Mouse (Mus musculus) midbrain, embryonic 15.5 days (tissue): ENCODE measurements around the gene Mcf2l. TPM values are rescaled to one million over a fixed set of nuclear protein-coding genes. Genes with fewer than 3 reads are reported as not detected.

ENCODE experiments used
- ATAC-seq: fragments of 200-750 bp; cut with Nextera tagmentation; replicated peaks from 2 replicates; pipeline ENCODE4 v1.8.0; 2017; ENCODE audit warnings: moderate TSS enrichment
- H3K27ac ChIP-seq: fragments of 300-500 bp; sonication (generic); 2 replicates; pipeline ENCODE4 v1.5.1; 2015; ENCODE audit warnings: mild to moderate bottlenecking, inconsistent platforms
- H3K27me3 ChIP-seq: fragments of 300-500 bp; sonication (generic); replicated peaks from 2 replicates; pipeline ENCODE4 v1.6.1; 2015; ENCODE audit warnings: inconsistent platforms
- H3K36me3 ChIP-seq: fragments of 300-500 bp; sonication (generic); replicated peaks from 2 replicates; pipeline ENCODE4 v1.6.1; 2015; ENCODE audit warnings: inconsistent platforms
- H3K4me1 ChIP-seq: fragments of 300-500 bp; sonication (generic); 2 replicates; pipeline ENCODE4 v1.6.1; 2015; ENCODE audit warnings: inconsistent platforms
- H3K4me2 ChIP-seq: fragments of 300-500 bp; sonication (generic); 2 replicates; pipeline ENCODE4 v1.6.1; 2015; ENCODE audit warnings: inconsistent platforms, mild to moderate bottlenecking, moderate library complexity
- H3K4me3 ChIP-seq: fragments of 300-500 bp; sonication (generic); 2 replicates; pipeline ENCODE4 v1.5.1; 2015; ENCODE audit warnings: mild to moderate bottlenecking, inconsistent platforms
- H3K9ac ChIP-seq: fragments of 300-500 bp; sonication (generic); 2 replicates; pipeline ENCODE4 v1.6.1; 2015; ENCODE audit warnings: mild to moderate bottlenecking, inconsistent platforms
- H3K9me3 ChIP-seq: fragments of 300-500 bp; sonication (generic); 2 replicates; pipeline ENCODE4 v1.6.1; 2016; ENCODE audit warnings: inconsistent platforms
- WGBS: fragments of 180-500 bp; shearing (Covaris S2); methylation state at CpG from one replicate; pipeline ENCODE4 v1.1.7; 2015; ENCODE audit warnings: mixed read lengths; 5-methylcytosine and 5-hydroxymethylcytosine counted together
- polyA plus RNA-seq: library from polyadenylated mRNA; unstranded; fragments of >200 nt; fragmentation: Nextera tagmentation; extraction: Ambion mirVana; gene quantifications from 2 replicates; pipeline ENCODE4 v1.2.1, GENCODE M21; 2015

The Mcf2l gene
- polyA plus RNA-seq, 1 experiment from 2014 or later, result 189 TPM

DNA sequence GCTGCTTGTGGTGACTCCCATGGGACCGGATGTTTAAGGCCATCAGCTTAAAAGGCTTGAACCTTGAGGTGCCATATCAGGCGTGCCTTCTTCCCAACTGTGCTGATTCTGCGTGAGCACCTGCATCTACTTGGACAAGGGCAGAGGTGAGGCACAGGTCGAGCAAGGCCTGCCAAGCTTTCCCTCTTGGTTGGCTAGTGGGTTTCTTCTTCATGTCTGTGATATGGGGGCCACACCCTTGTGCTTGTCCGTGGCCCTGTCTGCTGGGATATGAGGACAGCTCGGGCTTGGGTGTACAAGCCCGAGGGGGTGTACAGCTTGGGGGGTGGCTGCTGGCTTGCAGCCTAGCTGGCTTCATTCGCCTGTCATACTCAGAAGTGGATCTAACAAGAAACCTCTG lies 51.4 kb downstream of the Mcf2l start:
- no peaks in the 10 kb centered on the region for H3K36me3 ChIP-seq
- WGBS, result 88% methylated on average over 8 of the region's 8 CpGs
- no peak for ATAC-seq
- no peak overlapping the region for H3K4me2 ChIP-seq
- peaks cover 20% of the 10 kb centered on the region; the same call in 1 of the 2 replicates for H3K4me1 ChIP-seq
- no peaks in the 10 kb centered on the region for H3K9me3 ChIP-seq
- no peak overlapping the region for H3K9ac ChIP-seq
- H3K4me3 ChIP-seq, result no peak overlapping the region
- no peaks in the 10 kb centered on the region for H3K27me3 ChIP-seq
- no peak overlapping the region for H3K27ac ChIP-seq

DNA sequence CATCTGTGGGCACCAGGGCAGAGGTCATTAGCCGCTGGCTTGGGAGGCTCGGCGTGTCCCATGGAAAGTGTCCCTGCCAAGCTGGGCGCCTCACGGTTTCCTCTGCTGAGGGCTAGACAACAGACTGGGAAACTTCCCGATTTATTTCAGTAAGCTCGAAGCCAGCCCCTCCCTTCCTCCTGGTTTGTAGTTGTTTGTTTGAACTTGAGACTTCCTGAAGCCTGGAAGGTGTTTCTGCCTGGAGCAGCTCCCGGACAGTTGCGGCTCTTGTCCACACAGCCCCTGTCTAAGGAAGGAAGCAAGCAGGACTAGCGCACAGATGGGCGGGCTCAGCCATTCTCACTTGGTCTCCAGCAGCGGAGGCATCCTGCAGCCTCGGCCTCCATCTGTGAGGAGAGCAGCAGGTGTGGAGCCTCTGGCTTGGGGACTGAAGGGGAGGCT lies 52.4 kb downstream of the Mcf2l start:
- H3K4me2 ChIP-seq, result no peak overlapping the region
- H3K4me1 ChIP-seq, result peaks cover 20% of the 10 kb centered on the region; the same call in 1 of the 2 replicates
- no peak overlapping the region for H3K27ac ChIP-seq
- no peak overlapping the region for H3K4me3 ChIP-seq
- no peaks in the 10 kb centered on the region for H3K9me3 ChIP-seq
- no peaks in the 10 kb centered on the region for H3K27me3 ChIP-seq
- no peak overlapping the region for H3K9ac ChIP-seq
- ATAC-seq, result no peak
- 65% methylated on average over 13 of the region's 13 CpGs for WGBS
- H3K36me3 ChIP-seq, result no peaks in the 10 kb centered on the region

DNA sequence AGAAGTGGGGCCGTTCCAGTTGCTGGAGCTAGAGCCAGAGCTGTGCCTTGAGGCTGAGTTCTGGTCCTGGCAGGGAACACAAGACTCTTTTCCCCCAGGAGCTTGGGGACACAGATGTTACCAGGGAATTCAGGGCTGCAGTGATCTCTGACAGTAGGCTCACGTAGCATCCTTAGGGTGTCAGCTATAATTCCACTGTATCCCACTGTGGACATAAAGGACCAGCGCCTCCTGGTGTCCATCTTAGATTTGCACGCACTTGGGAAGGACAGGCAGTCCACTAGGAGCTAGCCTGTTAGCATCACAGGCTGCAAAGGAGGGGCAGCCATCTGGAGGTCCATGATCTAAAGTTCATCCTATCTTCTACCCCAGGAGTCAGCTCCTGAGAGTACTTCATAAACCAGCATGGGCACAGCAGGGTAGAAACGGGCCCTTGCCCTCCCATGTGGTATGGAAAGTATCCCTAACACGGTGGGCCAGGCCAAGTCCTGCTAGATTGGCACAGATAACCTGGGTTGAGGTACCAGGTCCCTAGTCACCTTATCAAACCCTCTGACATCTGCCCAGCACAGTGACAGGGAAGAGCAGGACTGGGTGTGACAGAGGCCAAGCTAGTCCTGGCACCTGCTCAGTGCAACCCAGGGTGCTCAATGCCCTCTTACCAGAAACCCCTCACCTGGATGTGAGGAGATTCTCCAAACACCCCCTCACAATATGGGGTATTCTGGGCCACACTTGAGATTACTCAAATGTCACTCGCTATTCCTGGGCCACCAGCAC lies 53.8 kb downstream of the Mcf2l start:
- H3K4me3 ChIP-seq, result no peak overlapping the region
- no peaks in the 10 kb centered on the region for H3K36me3 ChIP-seq

DNA sequence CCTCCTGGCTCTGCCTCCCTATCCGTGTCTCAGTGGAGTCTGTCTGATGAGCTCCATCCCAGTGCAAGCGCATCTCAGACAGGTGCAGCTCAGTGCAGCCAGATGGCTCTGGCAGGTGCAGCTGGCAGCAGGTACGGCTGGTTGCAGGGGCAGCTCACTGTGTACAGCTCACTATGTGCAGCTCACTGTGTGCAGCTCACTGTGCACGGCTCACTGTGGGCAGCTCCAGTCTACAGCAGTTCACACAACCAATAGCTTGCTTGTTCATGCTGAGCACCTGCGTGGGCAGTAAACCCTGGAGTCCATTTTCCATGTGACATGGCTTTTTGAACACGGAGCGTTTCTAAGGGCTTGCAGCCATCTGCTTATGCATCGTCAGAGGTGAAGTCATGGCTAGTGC lies 54.4 kb downstream of the Mcf2l start:
- Histone ChIP-seq H3K4me2 (peak overlapping the region; percentile 11; the same call in 1 of the 2 replicates), H3K9ac (no peak overlapping the region), H3K36me3 (no peaks in the 10 kb centered on the region), H3K27me3 (no peaks in the 10 kb centered on the region), H3K9me3 (no peaks in the 10 kb centered on the region), H3K4me1 (peaks cover 14% of the 10 kb centered on the region; the same call in 1 of the 2 replicates), H3K4me3 (no peak overlapping the region), H3K27ac (no peak overlapping the region)
- no peak for ATAC-seq
- WGBS, result 86% methylated on average over 8 of the region's 8 CpGs

More for the DNA sequence above, 53.8 kb downstream of the Mcf2l start:
- Histone ChIP-seq H3K4me1 (peaks cover 20% of the 10 kb centered on the region; the same call in 1 of the 2 replicates), H3K4me2 (peak overlapping the region; percentile 11; the same call in 1 of the 2 replicates), H3K27ac (peak overlapping the region; percentile 4; the same call in 1 of the 2 replicates), H3K27me3 (no peaks in the 10 kb centered on the region), H3K9ac (no peak overlapping the region), H3K9me3 (no peaks in the 10 kb centered on the region)
- no peak for ATAC-seq
- 58% methylated on average over 7 of the region's 7 CpGs for WGBS

DNA sequence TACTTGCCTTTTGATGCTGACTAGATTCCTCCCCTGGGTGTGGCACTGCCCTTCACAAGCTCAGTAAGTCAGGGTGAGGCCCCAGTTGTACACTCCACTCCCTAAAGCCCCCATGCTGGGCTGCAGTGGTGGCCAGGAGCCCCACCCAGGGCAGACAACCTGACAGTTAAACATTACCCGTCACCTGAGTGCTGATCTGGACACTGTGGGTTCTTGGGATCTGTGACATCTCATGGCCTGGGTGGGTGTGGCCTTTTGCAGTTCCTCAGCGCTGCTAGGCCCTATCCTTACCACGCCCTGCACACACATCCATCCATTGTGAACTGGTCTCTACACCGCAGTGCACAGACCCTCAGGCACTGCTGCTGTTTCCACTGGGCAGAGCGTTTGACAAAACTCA lies 55.3 kb downstream of the Mcf2l start:
- WGBS, result 92% methylated on average over 5 of the region's 5 CpGs
- Histone ChIP-seq H3K4me3 (no peak overlapping the region), H3K27me3 (no peaks in the 10 kb centered on the region), H3K9ac (no peak overlapping the region), H3K36me3 (no peaks in the 10 kb centered on the region), H3K9me3 (no peaks in the 10 kb centered on the region), H3K4me1 (peaks cover 18% of the 10 kb centered on the region; the same call in 1 of the 2 replicates), H3K4me2 (no peak overlapping the region), H3K27ac (peak overlapping the region; percentile 17; the same call in 1 of the 2 replicates)
- 0 out of 2 replicates have a peak, but pooled peaks have one; percentile 15 for ATAC-seq

DNA sequence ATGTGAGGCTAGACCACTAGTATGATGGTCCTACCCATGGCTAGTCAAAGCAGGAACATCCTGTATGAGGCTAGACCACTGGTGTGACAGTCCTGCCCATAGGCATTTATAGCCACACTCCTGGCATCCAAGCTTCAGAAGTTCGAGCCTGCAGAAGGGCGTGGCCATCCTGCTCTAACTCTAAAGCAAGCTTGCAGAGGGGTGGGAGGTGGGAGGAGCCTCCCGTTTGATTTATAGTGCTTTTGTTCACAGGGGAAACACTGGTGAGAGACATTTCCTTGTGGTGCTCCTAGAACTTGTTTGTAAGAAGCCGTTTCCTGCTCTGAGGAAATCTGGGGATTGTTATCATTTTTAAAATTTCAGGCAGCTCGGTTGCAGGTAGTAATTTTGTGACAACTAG lies 56.7 kb downstream of the Mcf2l start:
- Histone ChIP-seq H3K9ac (no peak overlapping the region), H3K27ac (no peak overlapping the region), H3K4me3 (no peak overlapping the region), H3K27me3 (no peaks in the 10 kb centered on the region), H3K36me3 (no peaks in the 10 kb centered on the region), H3K4me2 (no peak overlapping the region), H3K4me1 (peaks cover 21% of the 10 kb centered on the region; the same call in 1 of the 2 replicates), H3K9me3 (no peaks in the 10 kb centered on the region)
- no peak for ATAC-seq
- WGBS, result 54% methylated on average over 5 of the region's 5 CpGs

DNA sequence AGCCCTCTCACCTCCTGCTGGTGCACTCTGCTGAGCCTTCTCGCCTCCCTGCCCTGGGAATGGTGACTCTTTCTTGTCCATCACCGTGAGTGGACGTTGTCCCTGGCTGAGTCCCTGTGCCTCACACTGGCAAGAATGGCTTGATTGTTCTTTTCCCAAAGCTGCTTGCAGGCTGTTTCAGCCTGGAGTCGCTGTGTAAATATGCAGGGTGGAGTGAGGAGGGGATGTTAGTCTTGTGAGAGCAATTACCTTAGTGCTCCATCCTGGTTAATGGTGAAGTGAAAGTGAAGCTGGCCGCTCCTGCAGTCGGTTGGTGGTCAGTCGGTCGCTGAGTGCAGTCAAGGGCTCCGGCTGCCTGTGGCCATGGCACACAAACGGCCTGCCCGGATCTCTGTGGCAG lies 57.8 kb downstream of the Mcf2l start:
- ATAC-seq, result no peak
- H3K4me1 ChIP-seq, result peaks cover 19% of the 10 kb centered on the region; the same call in 1 of the 2 replicates
- WGBS, result 62% methylated on average over 11 of the region's 11 CpGs
- no peak overlapping the region for H3K4me2 ChIP-seq
- no peaks in the 10 kb centered on the region for H3K9me3 ChIP-seq
- no peak overlapping the region for H3K9ac ChIP-seq
- no peak overlapping the region for H3K27ac ChIP-seq
- H3K4me3 ChIP-seq, result no peak overlapping the region
- H3K27me3 ChIP-seq, result no peaks in the 10 kb centered on the region
- H3K36me3 ChIP-seq, result no peaks in the 10 kb centered on the region

DNA sequence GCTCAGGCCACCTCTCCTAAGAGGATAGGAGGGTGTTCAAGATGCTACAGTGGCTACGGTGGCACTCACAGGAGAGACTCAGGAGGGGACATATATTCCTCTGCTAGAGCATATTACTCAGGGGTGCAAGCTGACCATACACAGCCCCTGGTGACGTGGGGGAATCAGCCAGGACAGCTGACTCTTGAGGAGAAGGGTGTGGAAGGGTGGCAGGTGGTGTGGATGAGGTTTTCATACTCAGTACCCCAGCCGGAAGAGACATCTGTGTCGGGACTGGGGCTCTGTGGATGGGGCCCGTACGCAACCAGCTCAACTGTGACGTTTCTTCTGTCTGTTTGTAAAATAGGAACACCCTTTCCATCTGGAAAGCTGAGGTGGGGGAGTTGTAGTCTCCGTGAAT lies 58.9 kb downstream of the Mcf2l start:
- no peaks in the 10 kb centered on the region for H3K36me3 ChIP-seq
- no peak overlapping the region for H3K4me3 ChIP-seq
- peaks cover 15% of the 10 kb centered on the region; the same call in 1 of the 2 replicates for H3K4me1 ChIP-seq
- 91% methylated on average over 8 of the region's 8 CpGs for WGBS
- no peak overlapping the region for H3K27ac ChIP-seq
- no peak overlapping the region for H3K9ac ChIP-seq
- ATAC-seq, result no peak
- H3K27me3 ChIP-seq, result no peaks in the 10 kb centered on the region
- H3K4me2 ChIP-seq, result no peak overlapping the region
- H3K9me3 ChIP-seq, result no peaks in the 10 kb centered on the region

DNA sequence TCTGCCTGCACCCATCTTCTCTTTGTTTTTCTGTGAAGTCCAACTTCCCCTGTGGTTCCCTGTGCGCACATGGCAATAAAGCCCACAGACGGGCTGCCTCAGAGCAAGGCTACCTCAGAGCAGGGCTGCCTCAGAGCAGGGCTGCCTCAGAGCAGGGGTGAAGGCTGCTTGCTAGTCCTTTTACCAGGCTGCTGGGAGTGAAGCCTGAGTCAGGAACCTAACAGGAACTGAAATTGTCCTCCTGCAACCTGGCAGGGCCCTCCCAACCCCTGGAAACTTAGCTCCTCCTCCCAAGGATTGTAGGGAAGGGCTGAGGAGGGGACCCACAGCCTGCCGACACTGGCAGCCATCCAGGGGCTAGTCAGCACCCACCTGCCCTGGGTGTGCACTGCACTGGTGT lies 60.2 kb downstream of the Mcf2l start:
- no peak for ATAC-seq
- Histone ChIP-seq H3K36me3 (no peaks in the 10 kb centered on the region), H3K27ac (no peak overlapping the region), H3K4me3 (no peak overlapping the region), H3K4me1 (peaks cover 9% of the 10 kb centered on the region; the same call in 1 of the 2 replicates), H3K9me3 (no peaks in the 10 kb centered on the region), H3K4me2 (no peak overlapping the region), H3K9ac (no peak overlapping the region), H3K27me3 (no peaks in the 10 kb centered on the region)
- 76% methylated on average over 3 of the region's 3 CpGs for WGBS

DNA sequence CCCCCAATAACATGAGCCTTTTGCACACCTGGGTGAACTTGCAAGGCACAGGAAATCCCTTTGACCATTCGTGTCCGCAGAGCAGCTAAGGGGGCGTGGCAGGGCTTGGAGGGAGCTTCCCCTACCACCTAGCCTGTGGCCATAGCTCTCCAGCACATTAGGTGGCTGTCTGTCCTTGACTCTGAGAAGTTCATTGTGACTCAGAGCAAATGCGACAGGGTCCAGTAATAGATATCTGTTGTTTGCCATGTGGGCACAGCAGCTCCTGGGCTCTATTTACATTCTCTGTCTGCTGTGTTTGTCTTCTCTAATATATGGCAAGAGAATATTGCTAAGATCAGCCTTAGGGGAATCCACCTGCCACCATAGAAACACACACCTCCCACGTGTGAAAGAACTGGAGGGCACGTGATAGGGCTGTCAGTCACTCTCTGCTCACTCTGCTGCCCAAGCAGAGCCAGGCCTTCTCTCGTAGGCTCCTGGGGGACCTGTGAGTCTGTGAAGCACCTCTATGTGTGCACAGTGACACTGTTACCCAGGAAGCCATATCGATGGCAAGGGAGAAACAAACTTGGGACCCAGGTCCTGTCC lies 60.9 kb downstream of the Mcf2l start:
- Histone ChIP-seq H3K4me1 (peaks cover 9% of the 10 kb centered on the region; the same call in 1 of the 2 replicates), H3K9ac (no peak overlapping the region), H3K9me3 (no peaks in the 10 kb centered on the region), H3K36me3 (no peaks in the 10 kb centered on the region), H3K27me3 (no peaks in the 10 kb centered on the region), H3K27ac (no peak overlapping the region), H3K4me2 (no peak overlapping the region), H3K4me3 (no peak overlapping the region)
- 69% methylated on average over 8 of the region's 8 CpGs for WGBS
- no peak for ATAC-seq

DNA sequence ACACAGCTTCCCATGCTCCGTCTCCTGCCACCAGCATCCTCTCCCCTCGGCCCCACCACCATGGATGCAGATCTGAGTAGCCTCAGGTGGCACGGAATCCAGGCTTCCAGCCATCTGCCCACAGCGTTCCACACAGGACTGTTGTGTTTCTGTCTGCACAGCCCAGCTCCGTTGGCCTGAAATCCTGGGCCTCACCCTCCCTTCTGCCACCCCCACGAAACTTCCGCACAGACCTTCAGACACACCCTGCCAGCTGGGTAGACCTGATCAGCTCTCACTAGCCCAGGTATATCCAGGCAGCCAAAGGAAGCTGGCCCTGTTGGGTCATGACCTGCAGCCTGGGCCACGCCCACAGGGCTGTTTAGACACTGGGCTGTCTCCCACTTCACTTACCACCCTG lies 66.9 kb downstream of the Mcf2l start:
- ATAC-seq, result no peak
- Histone ChIP-seq H3K4me2 (no peak overlapping the region), H3K4me1 (no peaks in the 10 kb centered on the region), H3K27me3 (no peaks in the 10 kb centered on the region), H3K27ac (no peak overlapping the region), H3K36me3 (no peaks in the 10 kb centered on the region), H3K9me3 (no peaks in the 10 kb centered on the region), H3K9ac (no peak overlapping the region), H3K4me3 (no peak overlapping the region)
- WGBS, result 79% methylated on average over 8 of the region's 8 CpGs

DNA sequence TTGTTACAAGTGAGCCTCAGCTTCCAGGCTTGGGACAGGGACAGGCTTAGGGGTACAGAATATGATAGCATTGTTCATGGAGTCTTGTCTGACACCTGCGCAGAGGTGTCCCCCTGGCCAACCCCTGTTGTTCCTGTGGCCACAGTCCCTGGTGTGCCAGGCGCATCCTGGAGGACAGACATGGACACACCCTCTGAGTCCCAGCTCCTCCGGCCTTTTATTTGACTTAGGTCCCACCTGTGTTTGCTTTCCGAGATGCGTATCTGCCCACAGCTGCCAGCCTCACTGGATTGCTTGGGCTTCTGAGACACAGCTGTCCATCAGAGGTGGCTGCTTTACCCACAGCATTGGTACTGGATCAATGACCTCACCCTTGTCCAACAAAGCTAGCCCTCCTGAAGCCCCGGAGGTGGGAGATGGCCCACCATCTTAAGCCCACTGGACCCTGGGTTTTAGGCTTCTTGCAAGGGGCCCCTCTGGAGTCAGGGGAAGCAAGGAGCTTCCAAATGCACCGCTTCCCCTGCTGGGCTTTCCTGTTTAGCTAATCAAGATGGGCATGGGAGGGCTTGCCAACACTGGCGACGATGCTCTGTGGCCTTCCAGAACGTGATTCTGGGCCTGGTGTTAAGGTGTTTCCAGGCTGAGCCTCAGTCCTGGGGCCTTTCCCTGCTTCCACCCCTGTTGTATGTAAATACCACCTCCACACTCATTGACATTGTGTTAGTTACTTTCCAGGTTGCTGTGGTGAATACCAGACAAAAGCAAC lies 67.7 kb downstream of the Mcf2l start:
- Histone ChIP-seq H3K4me3 (no peak overlapping the region), H3K4me1 (peaks cover 4% of the 10 kb centered on the region), H3K36me3 (no peaks in the 10 kb centered on the region), H3K9me3 (no peaks in the 10 kb centered on the region), H3K27me3 (no peaks in the 10 kb centered on the region), H3K27ac (no peak overlapping the region), H3K4me2 (no peak overlapping the region), H3K9ac (no peak overlapping the region)
- ATAC-seq, result no peak
- WGBS, result 81% methylated on average over 10 of the region's 10 CpGs
